Comparison of ENCODE assay signal across 8 mouse cellular contexts in genomic region chr12:85662896-85663295, GRCm38 (mm10). TPM values are rescaled to one million over a fixed set of nuclear protein-coding genes. Genes with fewer than 3 reads are reported as not detected.
DNase-seq lines count a peak whose midpoint lies in the region; ATAC-seq and TF ChIP-seq lines count a peak whose summit lies in the region.

No protein-coding gene starts in this region.

- no peak overlapping the region for H3K4me3 ChIP-seq in heart, embryonic 10.5 days
- no peak overlapping the region for H3K4me3 ChIP-seq in intestine, embryonic 14.5 days (ENCODE audit: low read depth, low read length)
- H3K4me3 ChIP-seq in midbrain, embryonic 12.5 days: no peak overlapping the region
- H3K4me3 ChIP-seq in small intestine, adult 2 months (ENCODE audit: low read depth, low read length): no peak overlapping the region

- peaks cover 7% of the 10 kb centered on the region; the same call in 1 of the 2 replicates for H3K4me1 ChIP-seq in heart, embryonic 10.5 days
- no peaks in the 10 kb centered on the region for H3K4me1 ChIP-seq in intestine, embryonic 14.5 days (replicated peaks; ENCODE audit: control insufficient read depth, insufficient read depth, low read length)
- no peaks in the 10 kb centered on the region for H3K4me1 ChIP-seq in midbrain, embryonic 12.5 days
- H3K4me1 ChIP-seq in small intestine, adult 2 months (ENCODE audit: control insufficient read depth, insufficient read depth, insufficient read length, low read length): no peaks in the 10 kb centered on the region; the same call in 1 of the 2 replicates

- peak; percentile 74 to 90 for DNase-seq in heart, adult 18-20 months
- no peak for DNase-seq in heart, embryonic 10.5 days (ENCODE audit: low spot score)
- DNase-seq in cerebellum, adult 18-20 months: peak; percentile 76 to 79
- DNase-seq in intestine, embryonic 14.5 days (ENCODE audit: low spot score): peak; percentile 85
- peak; percentile 77 to 85 for DNase-seq in left cerebral cortex, postnatal 25 days (ENCODE audit: low spot score in 2 of 2)

- H3K9ac ChIP-seq in intestine, embryonic 14.5 days (ENCODE audit: low read length): no peak overlapping the region
- H3K9ac ChIP-seq in midbrain, embryonic 12.5 days (replicated peaks): no peak overlapping the region

- WGBS in heart, embryonic 10.5 days: 13% methylated on average over 9 of the region's 9 CpGs
- 19% methylated on average over 9 of the region's 9 CpGs for WGBS in intestine, embryonic 14.5 days
- 16% methylated on average over 9 of the region's 9 CpGs for WGBS in midbrain, embryonic 12.5 days
- 9% methylated on average over 9 of the region's 9 CpGs for WGBS in small intestine, adult 2 months

- peak; percentile 77; the same call in 1 of the 2 replicates for TF ChIP-seq CTCF in small intestine, adult 2 months (IDR thresholded peaks at IDR 0.05; ENCODE audit: extremely low read depth, insufficient read length, insufficient replicate concordance, low read depth, low read length)

- H3K36me3 ChIP-seq in heart, embryonic 10.5 days: no peaks in the 10 kb centered on the region
- H3K36me3 ChIP-seq in intestine, embryonic 14.5 days (ENCODE audit: control insufficient read depth, insufficient read depth, low read length): no peaks in the 10 kb centered on the region
- no peaks in the 10 kb centered on the region for H3K36me3 ChIP-seq in midbrain, embryonic 12.5 days
- H3K36me3 ChIP-seq in small intestine, adult 2 months (ENCODE audit: control insufficient read depth, insufficient read depth, low read length): no peaks in the 10 kb centered on the region

- intact Hi-C loops in left cerebral cortex, postnatal 25 days (cut with DNase I): loop anchor here (1.0 to 5.0 kb wide), 3 partner anchors 155 to 321 kb away; no protein-coding TSS in a partner anchor

- no peak for TF ChIP-seq POLR2A in small intestine, adult 2 months (IDR thresholded peaks at IDR 0.05; ENCODE audit: low read depth, low read length)

- peak; percentile 86 for ATAC-seq in frontal cortex, adult (ENCODE audit: low TSS enrichment)
- 0 out of 2 replicates have a peak, but pooled peaks have one; percentile 58 for ATAC-seq in intestine, embryonic 14.5 days (replicated peaks; ENCODE audit: low FRiP score, low TSS enrichment, low read depth)
- ATAC-seq in midbrain, embryonic 12.5 days (ENCODE audit: low FRiP score, low read depth): no peak

- H3K9me3 ChIP-seq in heart, embryonic 10.5 days: no peaks in the 10 kb centered on the region
- H3K9me3 ChIP-seq in intestine, embryonic 14.5 days (ENCODE audit: control insufficient read depth, low read length): no peaks in the 10 kb centered on the region
- no peaks in the 10 kb centered on the region for H3K9me3 ChIP-seq in midbrain, embryonic 12.5 days

- peaks cover 3% of the 10 kb centered on the region; the same call in 1 of the 2 replicates for H3K27me3 ChIP-seq in heart, embryonic 10.5 days (ENCODE audit: insufficient read depth, poor library complexity, severe bottlenecking)
- H3K27me3 ChIP-seq in intestine, embryonic 14.5 days (replicated peaks; ENCODE audit: control insufficient read depth, insufficient read depth, low read length): no peaks in the 10 kb centered on the region
- no peaks in the 10 kb centered on the region for H3K27me3 ChIP-seq in midbrain, embryonic 12.5 days
- H3K27me3 ChIP-seq in small intestine, adult 2 months (ENCODE audit: control insufficient read depth, insufficient read depth, low read length): no peaks in the 10 kb centered on the region

- H3K4me2 ChIP-seq in intestine, embryonic 14.5 days (ENCODE audit: low read length): no peak overlapping the region
- peak overlapping the region; percentile 17; the same call in 1 of the 2 replicates for H3K4me2 ChIP-seq in midbrain, embryonic 12.5 days (replicated peaks)

- no peak overlapping the region for H3K27ac ChIP-seq in heart, embryonic 10.5 days
- H3K27ac ChIP-seq in intestine, embryonic 14.5 days (ENCODE audit: low read depth): no peak overlapping the region
- no peak overlapping the region for H3K27ac ChIP-seq in midbrain, embryonic 12.5 days (replicated peaks)
- H3K27ac ChIP-seq in small intestine, adult 2 months (ENCODE audit: insufficient read depth, low read depth, low read length): no peak overlapping the region

RNA-seq across cellular contexts. Expression of gene Batf, which starts 23.6 kb away (rescaled TPM):
- 1 to 10 TPM; 1.1 to 1.9 TPM for total RNA-seq in heart, adult 18-20 months (2021)
- polyA plus RNA-seq in heart, embryonic 10.5 days (2016; fragmentation: Nextera tagmentation; extraction: Ambion mirVana): 4.7 and 7.1 TPM in 2 replicates
- 3.4 and 3.5 TPM in 2 replicates for polyA plus RNA-seq in intestine, embryonic 14.5 days (2014; fragmentation: Nextera tagmentation; extraction: Ambion mirVana)
- under 1 TPM; 0.71 to 0.78 TPM for total RNA-seq in left cerebral cortex, postnatal 25 days (2021)
- 1.2 and 2.0 TPM in 2 replicates for polyA plus RNA-seq in midbrain, embryonic 12.5 days (2016; fragmentation: Nextera tagmentation; extraction: Ambion mirVana)
- polyA plus RNA-seq in small intestine, adult 2 months (2012; rRNA removed): 4.2 and 7.1 TPM in 2 replicates
